Mouse (Mus musculus): ENCODE data around the gene Slc5a10.

The Slc5a10 gene

DNA sequence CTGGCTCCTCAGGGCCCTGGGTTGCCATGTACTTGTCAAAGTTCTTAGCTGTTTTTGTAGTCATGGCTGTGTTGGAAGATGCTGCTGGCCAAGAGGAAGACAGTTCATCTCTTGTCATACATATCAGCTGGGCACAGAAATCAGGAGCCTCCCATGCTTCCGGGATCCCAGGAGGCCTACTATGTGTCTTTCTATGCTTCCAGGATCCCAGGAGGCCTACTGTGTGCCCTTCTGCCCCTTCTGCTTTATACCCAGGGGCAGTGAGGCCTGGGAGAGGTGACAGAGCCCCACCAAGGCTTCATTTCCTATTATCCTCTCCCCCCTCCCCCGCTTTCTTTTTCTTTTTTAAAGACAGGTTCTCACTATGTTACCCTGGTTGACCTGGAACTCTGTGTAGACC lies 15.0 kb downstream of the Slc5a10 start:
- no peak for DNase-seq (ENCODE audit: extremely low spot score, low spot score)

- no peak for DNase-seq (ENCODE audit: extremely low spot score, low spot score)
These were observed 18.1 kb downstream of the Slc5a10 start for GRCm38 (mm10) chr11:61702494-61702893.

DNA sequence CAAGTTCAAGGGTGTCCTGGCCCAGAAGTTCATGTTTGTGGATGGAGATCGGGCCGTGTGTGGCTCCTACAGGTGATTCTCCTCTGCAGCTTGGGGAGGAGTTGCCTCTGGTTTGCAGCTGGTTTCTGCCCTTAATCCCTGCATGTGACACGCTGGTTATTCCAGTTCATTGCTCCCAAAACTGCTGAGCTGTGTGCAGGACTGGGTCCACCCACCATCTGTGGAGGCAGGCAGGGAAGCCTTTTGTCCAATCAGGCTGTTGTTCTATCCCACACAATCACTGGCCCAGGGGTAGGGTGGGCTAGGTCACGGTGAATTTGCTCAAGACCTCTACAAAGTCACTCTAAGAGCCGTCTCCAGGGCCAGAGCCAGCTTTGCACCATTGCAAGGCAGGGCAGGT lies 18.9 kb downstream of the Slc5a10 start:
- no peak for DNase-seq (ENCODE audit: extremely low spot score, low spot score)

GRCm38 (mm10) chr11:61699933-61700332 lies 20.7 kb downstream of the Slc5a10 start:
- DNase-seq (ENCODE audit: extremely low spot score, low spot score): no peak

- no peak for DNase-seq (ENCODE audit: extremely low spot score, low spot score)
These were observed 21.2 kb downstream of the Slc5a10 start for GRCm38 (mm10) chr11:61699460-61699859.

- DNase-seq (ENCODE audit: extremely low spot score, low spot score): no peak
These were observed 21.8 kb downstream of the Slc5a10 start for GRCm38 (mm10) chr11:61698852-61699251.

DNA sequence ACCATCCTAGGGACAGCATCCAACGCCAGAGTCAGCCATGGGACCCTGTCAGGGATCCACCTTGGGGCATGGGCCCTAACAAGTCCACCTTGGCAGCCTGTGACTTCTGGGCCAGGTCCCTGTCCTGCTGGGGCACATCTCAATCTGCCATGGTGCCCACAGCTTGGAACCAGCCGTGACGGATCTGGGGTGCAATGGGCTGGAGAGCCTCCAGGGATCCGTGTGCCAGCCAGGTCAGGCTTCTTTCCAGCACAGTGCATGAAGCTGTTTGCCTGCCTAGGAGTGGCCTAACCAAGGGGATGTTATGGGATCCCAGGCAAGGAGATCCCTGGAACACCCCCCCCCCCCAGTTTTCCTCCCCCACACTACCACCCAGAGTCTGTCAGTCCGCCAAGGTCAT lies 27.6 kb downstream of the Slc5a10 start:
- DNase-seq (ENCODE audit: extremely low spot score, low spot score): no peak

- no peak for DNase-seq (ENCODE audit: extremely low spot score, low spot score)
These were observed 33.0 kb downstream of the Slc5a10 start for GRCm38 (mm10) chr11:61687595-61687994.

DNA sequence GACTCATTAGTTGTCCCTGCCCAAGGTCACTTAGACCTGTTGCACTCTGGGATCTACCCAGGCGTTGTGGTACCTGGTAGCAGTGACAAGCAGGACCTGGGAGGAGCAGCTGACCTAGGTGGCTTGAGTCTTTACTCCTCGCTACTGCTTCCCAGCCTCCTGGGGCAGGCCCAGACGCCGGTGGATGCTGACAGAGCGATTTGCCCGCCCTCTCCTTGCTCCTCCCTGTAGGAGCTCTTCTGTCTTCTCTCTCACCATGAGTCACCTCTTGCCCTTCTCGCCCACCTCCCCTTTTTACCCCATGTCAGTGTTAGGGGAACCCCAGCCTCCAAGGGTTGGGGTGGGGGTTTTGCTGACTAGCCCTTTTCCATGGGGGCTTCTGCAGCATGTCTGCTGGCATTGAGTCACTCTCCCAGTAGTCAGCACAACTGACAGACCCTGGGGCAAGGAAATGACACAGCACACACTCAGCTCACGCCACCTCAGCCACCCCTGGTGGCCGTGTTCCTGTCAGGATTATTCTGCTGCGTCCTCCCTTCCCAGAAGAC lies 33.6 kb downstream of the Slc5a10 start:
- DNase-seq (ENCODE audit: extremely low spot score, low spot score): no peak

DNA sequence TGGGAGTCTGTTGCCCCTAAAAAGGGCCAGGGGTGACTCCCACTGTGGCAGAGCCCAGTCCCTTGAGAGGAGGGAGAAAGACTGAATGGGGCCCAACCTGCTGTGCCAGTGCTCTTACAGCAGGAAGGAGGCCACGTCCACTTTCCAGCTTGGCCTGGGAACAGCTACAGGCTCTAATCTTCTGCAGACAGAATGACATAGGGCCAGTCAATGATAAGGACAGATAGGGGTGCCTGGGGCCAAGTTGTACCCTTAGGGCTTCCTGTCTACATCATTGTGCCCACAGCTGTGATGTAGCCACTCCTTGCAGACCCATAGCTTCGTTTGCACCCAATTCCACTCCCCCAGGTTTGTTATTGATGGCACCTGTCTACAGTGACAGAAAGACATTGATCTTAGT lies 34.5 kb downstream of the Slc5a10 start:
- no peak for DNase-seq (ENCODE audit: extremely low spot score, low spot score)

- DNase-seq (ENCODE audit: extremely low spot score, low spot score): no peak
These were observed 35.4 kb downstream of the Slc5a10 start for GRCm38 (mm10) chr11:61685119-61685725.

- DNase-seq (ENCODE audit: extremely low spot score, low spot score): peak; percentile 82
These were observed 36.5 kb downstream of the Slc5a10 start, which contains the start of gene Fam83g for GRCm38 (mm10) chr11:61683907-61684731. Fam83g (plus strand) TSS chr11:61684091.

DNA sequence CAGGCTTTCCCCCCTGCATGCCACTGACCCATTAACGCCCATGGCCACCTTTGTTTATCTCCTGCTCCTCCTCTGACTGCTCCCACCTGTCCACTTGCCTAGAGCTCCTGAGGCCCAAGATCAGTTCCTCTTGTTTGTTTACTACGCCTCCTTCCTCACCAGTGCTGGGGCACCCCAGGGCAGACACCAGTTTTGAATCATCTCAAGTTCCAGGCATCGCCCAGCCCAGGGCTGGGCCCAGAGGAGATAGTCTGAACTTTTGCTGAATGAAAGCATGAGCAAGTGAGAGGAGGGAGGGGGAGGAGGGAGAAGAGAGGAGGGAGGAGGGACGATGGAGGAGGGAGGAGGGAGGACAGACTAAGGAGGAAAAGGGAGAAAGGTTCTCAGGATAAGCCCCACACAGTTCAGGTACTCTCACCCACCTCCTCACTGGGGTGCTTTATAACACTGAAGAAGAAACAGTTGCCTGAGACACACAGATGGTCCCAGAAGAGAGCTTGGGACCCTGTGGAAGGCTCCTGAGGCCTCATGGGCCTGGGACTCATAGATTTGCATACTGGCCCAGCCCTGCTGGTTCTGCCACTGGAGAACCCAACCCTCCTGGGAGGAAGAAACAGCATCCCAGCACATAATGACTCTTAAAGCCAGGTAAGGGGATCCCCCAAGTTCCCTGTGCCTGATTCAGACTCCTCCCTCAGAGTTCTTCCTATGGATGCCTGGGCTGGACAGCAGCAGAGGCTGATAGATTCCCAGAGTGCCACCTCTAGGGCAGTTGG lies 41.3 kb downstream of the Slc5a10 start:
- DNase-seq (ENCODE audit: extremely low spot score, low spot score): no peak

- no peak for DNase-seq (ENCODE audit: extremely low spot score, low spot score)
These were observed 42.9 kb downstream of the Slc5a10 start for GRCm38 (mm10) chr11:61677709-61678108.

GRCm38 (mm10) chr11:61676216-61676854 lies 44.3 kb downstream of the Slc5a10 start:
- peak; percentile 43 for DNase-seq (ENCODE audit: extremely low spot score, low spot score)

DNA sequence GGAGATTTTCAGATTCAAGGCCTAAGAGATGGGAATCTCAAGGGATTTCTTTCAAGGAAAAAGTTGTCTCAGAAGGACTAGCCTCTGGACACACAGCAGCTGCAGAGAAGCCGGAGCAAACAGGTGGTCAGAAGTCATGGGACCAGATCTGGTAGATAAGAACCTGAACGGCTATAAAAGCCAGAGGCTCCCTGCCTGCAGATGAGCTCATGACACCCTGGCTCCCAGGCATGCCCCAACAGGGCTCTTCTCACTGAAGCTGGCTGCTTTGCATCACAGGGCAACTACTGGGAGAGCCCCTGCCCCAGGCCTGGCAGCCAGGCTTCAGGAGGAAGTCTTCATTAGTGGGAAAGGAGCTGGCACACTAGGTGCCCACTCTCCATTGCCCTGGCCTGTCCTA lies 45.3 kb downstream of the Slc5a10 start:
- DNase-seq (ENCODE audit: extremely low spot score, low spot score): no peak

DNA sequence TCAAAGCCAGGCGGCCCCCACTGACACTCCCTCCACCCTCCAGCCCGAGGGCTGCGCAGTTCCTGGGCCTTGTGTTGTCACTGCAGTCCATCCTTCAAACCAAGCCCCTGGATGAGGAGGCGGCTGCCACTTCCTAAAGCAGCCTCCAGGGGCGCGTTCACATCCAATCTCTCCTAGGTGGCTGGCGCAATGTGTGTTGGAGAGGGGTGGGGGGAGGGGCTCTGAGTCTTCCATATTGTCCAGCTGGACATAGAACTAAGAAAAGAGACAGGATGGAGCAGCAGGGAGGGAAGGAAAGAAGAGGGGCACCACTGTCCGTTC lies 45.8 kb downstream of the Slc5a10 start:
- peak; percentile 74 for DNase-seq (ENCODE audit: extremely low spot score, low spot score)

DNA sequence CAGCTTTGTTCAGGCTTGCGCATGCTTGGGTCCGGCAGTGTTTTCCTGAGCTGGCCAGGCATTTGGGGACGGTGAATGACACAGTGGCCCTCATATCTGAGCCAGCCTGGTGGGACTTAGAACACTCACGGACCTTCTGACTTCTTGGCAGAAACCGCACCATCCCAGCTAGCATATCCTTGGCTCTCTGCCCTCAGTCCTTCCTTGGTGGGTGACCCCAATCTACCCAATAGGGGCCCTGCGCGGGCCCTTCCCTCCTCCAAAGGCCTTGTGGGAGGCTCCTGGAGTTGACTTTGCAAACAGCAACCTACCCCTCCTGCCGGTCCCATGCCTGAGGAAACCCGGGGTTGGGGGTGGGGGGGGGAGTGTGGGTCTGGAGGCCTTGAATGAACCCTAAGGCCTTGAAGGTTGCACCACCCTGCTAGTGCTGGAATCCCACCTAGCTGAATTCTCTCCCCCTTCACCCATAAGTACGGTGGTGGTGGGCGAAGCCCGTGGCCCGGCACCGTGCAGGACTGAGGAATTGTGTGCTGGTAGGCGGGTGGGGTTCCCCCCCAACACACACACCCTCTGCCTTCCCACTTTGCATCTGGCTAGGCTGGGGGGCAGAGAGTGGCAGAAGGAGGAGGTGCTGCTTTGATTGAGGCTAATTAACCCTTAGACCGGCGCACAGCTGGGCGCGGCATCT lies 46.3 kb downstream of the Slc5a10 start:
- peak; percentile 23 for DNase-seq (ENCODE audit: extremely low spot score, low spot score)

GRCm38 (mm10) chr11:61673686-61674085 lies 46.9 kb downstream of the Slc5a10 start:
- peak; percentile 32 for DNase-seq (ENCODE audit: extremely low spot score, low spot score)

- DNase-seq (ENCODE audit: extremely low spot score, low spot score): no peak
These were observed 48.7 kb downstream of the Slc5a10 start for GRCm38 (mm10) chr11:61671781-61672383.
